Mouse (Mus musculus): Measurements from ENCODE around the gene Spata17.

Spata17 gene

DNA sequence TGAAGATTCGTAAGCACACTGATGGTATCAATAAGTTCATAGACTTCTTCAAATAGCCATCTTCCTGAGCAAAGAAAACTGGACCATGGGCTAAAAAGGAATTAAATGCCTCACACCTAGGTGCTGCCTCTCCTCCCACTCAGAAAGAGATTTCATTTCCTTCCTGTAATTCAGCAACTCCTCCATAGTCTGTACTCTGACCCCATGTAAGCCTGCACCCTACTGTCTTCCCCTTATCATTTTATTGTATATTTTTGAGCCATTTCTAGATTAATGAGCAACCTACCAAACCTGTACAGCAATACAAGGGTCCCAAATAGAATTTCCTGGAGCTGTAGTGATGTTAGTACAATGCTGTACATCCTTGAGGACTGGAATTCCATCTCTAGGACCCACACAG is 211.0 kb downstream of the Spata17 start:
- DNase-seq (ENCODE audit: low read depth, low spot score): no peak

- DNase-seq (ENCODE audit: low read depth, low spot score): no peak
Observed at GRCm38 (mm10) chr1:187003441-187003861, 211.8 kb downstream of the Spata17 start.

DNA sequence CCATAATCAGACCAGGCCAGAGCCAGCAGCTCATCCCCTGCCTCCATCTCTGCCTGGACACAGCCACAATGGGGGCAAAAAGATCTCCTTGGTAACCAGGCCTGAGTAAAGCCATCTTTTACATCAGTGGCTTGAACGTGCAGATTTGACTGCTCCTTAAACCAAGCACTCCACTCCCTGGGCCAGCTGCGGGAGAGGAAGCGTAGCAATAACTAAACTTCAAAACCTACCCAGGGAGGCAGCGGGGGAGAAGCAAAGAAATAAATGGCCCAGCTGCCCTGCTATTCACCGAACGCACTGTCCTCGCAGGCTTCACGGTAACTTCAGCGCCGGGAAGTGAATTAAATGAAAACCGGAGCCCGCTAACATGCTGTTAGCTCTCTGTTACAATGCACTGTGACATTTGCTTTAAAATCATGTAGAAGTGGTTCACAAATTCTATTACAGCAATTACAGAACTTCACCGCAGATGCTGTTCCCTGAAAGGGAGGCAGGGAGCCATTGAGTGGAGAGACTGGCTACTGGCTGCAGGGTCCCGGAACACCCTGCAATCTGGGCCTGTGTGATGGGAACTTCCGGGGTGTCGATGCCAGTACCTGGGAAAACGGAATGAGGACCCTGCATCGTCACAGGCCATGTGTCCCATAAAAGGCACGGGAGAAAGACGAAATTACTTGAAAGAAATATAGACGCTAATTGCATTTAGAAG is 217.5 kb downstream of the Spata17 start:
- no peak for DNase-seq (ENCODE audit: low read depth, low spot score)
